Mouse (Mus musculus): ENCODE results near the gene Pfdn6. TPM values are rescaled to one million over a fixed set of nuclear protein-coding genes. Genes with fewer than 3 reads are reported as not detected.
A peak's percentile ranks its signal among the peaks of the same experiment; 100 is the strongest.

Gene Pfdn6
- polyA plus RNA-seq, 1 experiment: 29.8 TPM

DNA sequence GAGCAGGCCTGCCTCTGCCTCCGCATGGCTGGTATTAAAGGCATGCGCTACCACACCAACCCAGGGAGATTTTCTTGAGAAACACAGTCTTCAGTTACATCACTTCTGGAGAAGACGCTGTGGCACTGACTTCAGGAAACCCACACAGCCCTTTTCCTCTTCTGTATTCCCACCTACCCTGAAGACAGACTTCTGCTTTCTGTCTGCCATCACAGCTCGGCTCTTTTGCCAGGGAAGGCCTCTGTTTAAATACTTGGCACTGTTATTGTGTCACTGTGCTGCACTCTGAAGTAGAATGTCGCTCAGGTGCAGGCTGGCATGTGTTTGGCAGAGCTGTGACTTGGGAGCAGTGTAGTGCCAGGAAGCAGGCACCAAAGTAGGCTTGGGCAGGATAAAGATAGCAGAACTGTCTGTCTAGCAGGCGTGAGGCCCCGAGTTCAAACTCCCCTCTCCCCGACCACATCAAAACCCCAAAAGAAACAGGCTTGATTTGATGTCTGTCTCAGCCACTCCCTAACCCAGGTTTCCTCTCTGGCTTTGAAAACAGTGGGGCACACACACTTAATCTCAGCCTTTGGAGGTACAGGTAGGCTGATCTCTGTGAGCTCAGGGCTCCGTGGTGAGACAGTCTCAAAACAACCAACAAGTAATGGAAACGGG lies 7.4 kb upstream of the Pfdn6 start:
- 18% methylated on average over 10 of the region's 10 CpGs for WGBS
- H3K27ac ChIP-seq (ENCODE audit: control insufficient read depth, insufficient read depth, low read length): peak overlapping the region; percentile 73
- no peak overlapping the region for H3K4me3 ChIP-seq (ENCODE audit: control insufficient read depth, insufficient read depth, low read length)
- H3K36me3 ChIP-seq (ENCODE audit: control insufficient read depth, insufficient read depth, low read length): no peaks in the 10 kb centered on the region; the same call in 1 of the 2 replicates
- peak; percentile 60 for DNase-seq
- H3K4me1 ChIP-seq (replicated peaks; ENCODE audit: control insufficient read depth, insufficient read depth, low read length): peaks cover 51% of the 10 kb centered on the region
- H3K27me3 ChIP-seq (ENCODE audit: control insufficient read depth, insufficient read depth, low read length): no peaks in the 10 kb centered on the region
- TF ChIP-seq CTCF (IDR thresholded peaks at IDR 0.05; ENCODE audit: borderline replicate concordance, control insufficient read depth, extremely low read depth, insufficient read depth, low read length, poor library complexity) (no peak), POLR2A (IDR thresholded peaks at IDR 0.05; ENCODE audit: control insufficient read depth, extremely low read depth, insufficient read depth, low read length, poor library complexity) (no peak)

DNA sequence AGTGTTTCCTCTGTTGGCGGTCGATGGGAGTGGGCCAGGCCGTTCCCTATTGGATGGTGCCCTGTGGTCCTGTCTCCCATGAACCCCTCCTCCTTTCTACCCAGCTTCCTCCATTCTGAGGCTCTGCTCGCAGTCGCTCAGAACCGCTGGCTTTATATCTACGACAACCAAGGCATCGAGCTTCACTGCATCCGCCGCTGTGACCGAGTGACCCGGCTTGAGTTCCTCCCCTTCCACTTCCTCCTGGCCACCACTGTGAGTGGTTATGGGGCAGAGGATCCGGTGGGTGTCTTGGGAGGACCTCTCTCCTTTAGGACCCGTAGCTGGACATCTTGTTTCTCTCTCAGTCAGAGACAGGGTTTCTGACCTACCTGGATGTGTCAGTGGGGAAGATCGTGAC lies 3.3 kb upstream of the Pfdn6 start:
- Histone ChIP-seq H3K36me3 (ENCODE audit: control insufficient read depth, insufficient read depth, low read length) (no peaks in the 10 kb centered on the region), H3K4me3 (ENCODE audit: control insufficient read depth, insufficient read depth, low read length) (no peak overlapping the region), H3K4me1 (replicated peaks; ENCODE audit: control insufficient read depth, insufficient read depth, low read length) (peaks cover 39% of the 10 kb centered on the region), H3K27ac (ENCODE audit: control insufficient read depth, insufficient read depth, low read length) (no peak overlapping the region), H3K27me3 (ENCODE audit: control insufficient read depth, insufficient read depth, low read length) (no peaks in the 10 kb centered on the region)
- 95% methylated on average over 15 of the region's 15 CpGs for WGBS
- TF ChIP-seq CTCF (IDR thresholded peaks at IDR 0.05; ENCODE audit: borderline replicate concordance, control insufficient read depth, extremely low read depth, insufficient read depth, low read length, poor library complexity) (no peak), POLR2A (IDR thresholded peaks at IDR 0.05; ENCODE audit: control insufficient read depth, extremely low read depth, insufficient read depth, low read length, poor library complexity) (no peak)
- DNase-seq: no peak

DNA sequence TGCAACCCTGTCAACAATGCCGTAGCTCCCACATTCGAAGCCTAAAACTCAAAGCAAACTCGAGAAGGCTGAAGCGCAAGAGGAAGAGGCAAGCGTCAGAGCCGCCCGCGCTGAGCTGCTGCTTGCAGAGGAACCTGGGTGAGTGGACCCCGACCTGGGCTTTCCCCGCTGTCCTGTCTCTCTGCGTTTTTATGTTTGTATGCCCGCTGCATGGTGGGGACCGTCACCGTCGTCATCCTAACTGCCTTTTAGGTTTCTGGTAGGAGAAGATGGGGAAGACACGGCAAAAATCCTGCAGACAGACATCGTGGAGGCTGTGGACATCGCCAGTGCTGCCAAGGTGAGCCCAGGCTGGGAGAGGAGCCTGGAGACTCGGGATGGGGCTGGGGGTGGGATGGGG lies 1.2 kb upstream of the Pfdn6 start:
- TF ChIP-seq CTCF (IDR thresholded peaks at IDR 0.05; ENCODE audit: borderline replicate concordance, control insufficient read depth, extremely low read depth, insufficient read depth, low read length, poor library complexity) (no peak), POLR2A (IDR thresholded peaks at IDR 0.05; ENCODE audit: control insufficient read depth, extremely low read depth, insufficient read depth, low read length, poor library complexity) (no peak)
- 46% methylated on average over 19 of the region's 19 CpGs for WGBS
- Histone ChIP-seq H3K27ac (ENCODE audit: control insufficient read depth, insufficient read depth, low read length) (no peak overlapping the region), H3K4me3 (ENCODE audit: control insufficient read depth, insufficient read depth, low read length) (peak overlapping the region; percentile 73), H3K36me3 (ENCODE audit: control insufficient read depth, insufficient read depth, low read length) (peaks cover 10% of the 10 kb centered on the region), H3K27me3 (ENCODE audit: control insufficient read depth, insufficient read depth, low read length) (no peaks in the 10 kb centered on the region), H3K4me1 (replicated peaks; ENCODE audit: control insufficient read depth, insufficient read depth, low read length) (peaks cover 21% of the 10 kb centered on the region)
- no peak for DNase-seq

DNA sequence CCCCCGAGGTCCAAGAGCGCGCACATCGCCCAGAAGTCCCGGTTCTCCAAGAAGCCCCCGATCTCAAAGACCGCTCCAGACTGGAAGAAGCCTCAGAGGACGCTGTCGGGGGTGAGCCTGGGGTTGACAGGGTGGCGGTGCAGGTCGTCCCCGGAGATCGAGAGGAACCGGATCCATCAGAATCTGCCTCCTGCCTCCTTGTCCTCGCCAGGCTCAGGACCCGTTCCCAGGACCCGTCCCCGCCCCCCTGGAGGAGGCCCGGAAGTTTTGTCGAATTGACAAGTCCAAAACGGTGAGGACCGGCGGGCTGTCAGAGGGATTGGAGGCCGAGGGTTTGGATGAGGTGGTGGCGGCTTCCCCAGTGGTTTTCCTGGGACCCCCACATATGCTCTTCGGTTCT lies 838 bp upstream of the Pfdn6 start:
- no peaks in the 10 kb centered on the region for H3K27me3 ChIP-seq (ENCODE audit: control insufficient read depth, insufficient read depth, low read length)
- 1% methylated on average over 26 of the region's 26 CpGs for WGBS

DNA sequence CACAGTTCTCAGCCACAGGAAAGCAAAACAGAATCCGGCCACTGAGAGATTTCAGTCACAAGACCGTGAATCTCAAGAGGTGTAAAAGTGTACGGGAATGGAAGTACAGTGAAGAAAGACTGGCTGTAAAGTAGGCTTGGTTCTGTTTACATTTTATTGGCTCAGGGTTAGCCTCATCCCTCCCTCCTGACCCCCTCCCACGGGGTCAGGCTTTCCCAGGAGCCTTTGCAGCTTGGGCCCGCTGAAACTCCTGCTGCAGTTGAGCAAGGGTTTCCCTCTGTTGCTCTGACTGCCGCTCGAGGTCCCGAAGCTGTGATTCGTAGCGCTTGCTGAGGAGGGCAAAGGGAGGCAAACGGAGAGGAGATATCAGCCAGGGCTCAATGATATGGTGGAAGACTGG lies 1.4 kb downstream of the Pfdn6 start:
- Histone ChIP-seq H3K27ac (ENCODE audit: control insufficient read depth, insufficient read depth, low read length) (no peak overlapping the region), H3K27me3 (ENCODE audit: control insufficient read depth, insufficient read depth, low read length) (no peaks in the 10 kb centered on the region), H3K36me3 (ENCODE audit: control insufficient read depth, insufficient read depth, low read length) (peaks cover 10% of the 10 kb centered on the region), H3K4me3 (ENCODE audit: control insufficient read depth, insufficient read depth, low read length) (no peak overlapping the region), H3K4me1 (replicated peaks; ENCODE audit: control insufficient read depth, insufficient read depth, low read length) (peaks cover 20% of the 10 kb centered on the region)
- TF ChIP-seq POLR2A (IDR thresholded peaks at IDR 0.05; ENCODE audit: control insufficient read depth, extremely low read depth, insufficient read depth, low read length, poor library complexity) (no peak), CTCF (IDR thresholded peaks at IDR 0.05; ENCODE audit: borderline replicate concordance, control insufficient read depth, extremely low read depth, insufficient read depth, low read length, poor library complexity) (no peak)
- no peak for DNase-seq
- 89% methylated on average over 11 of the region's 11 CpGs for WGBS

More for the DNA sequence above, 838 bp upstream of the Pfdn6 start:
- peak overlapping the region; percentile 73 for H3K4me3 ChIP-seq (ENCODE audit: control insufficient read depth, insufficient read depth, low read length)
- DNase-seq: no peak
- TF ChIP-seq CTCF (IDR thresholded peaks at IDR 0.05; ENCODE audit: borderline replicate concordance, control insufficient read depth, extremely low read depth, insufficient read depth, low read length, poor library complexity) (no peak), POLR2A (IDR thresholded peaks at IDR 0.05; ENCODE audit: control insufficient read depth, extremely low read depth, insufficient read depth, low read length, poor library complexity) (no peak)
- peaks cover 20% of the 10 kb centered on the region for H3K4me1 ChIP-seq (replicated peaks; ENCODE audit: control insufficient read depth, insufficient read depth, low read length)
- peaks cover 10% of the 10 kb centered on the region for H3K36me3 ChIP-seq (ENCODE audit: control insufficient read depth, insufficient read depth, low read length)
- no peak overlapping the region for H3K27ac ChIP-seq (ENCODE audit: control insufficient read depth, insufficient read depth, low read length)

DNA sequence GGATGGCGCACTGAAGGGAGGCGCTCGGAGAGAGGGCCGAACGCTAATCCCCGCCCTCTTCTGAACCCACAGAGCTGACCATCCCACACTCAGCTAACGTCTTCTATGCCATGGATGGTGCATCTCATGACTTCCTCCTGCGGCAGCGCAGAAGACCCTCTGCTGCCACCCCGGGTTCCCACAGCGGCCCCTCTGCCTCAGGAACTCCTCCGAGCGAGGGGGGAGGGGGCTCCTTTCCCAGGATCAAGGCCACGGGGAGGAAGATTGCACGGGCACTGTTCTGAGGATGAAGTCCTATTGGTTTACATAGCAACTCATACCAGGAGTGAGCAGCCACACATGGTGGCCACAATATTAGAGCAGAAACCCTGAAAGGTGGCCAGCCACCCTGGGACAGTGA lies 3.1 kb downstream of the Pfdn6 start:
- WGBS: 94% methylated on average over 15 of the region's 15 CpGs
- Histone ChIP-seq H3K4me1 (replicated peaks; ENCODE audit: control insufficient read depth, insufficient read depth, low read length) (peaks cover 20% of the 10 kb centered on the region), H3K27me3 (ENCODE audit: control insufficient read depth, insufficient read depth, low read length) (no peaks in the 10 kb centered on the region), H3K36me3 (ENCODE audit: control insufficient read depth, insufficient read depth, low read length) (peaks cover 17% of the 10 kb centered on the region), H3K4me3 (ENCODE audit: control insufficient read depth, insufficient read depth, low read length) (no peak overlapping the region), H3K27ac (ENCODE audit: control insufficient read depth, insufficient read depth, low read length) (no peak overlapping the region)
- DNase-seq: no peak
- TF ChIP-seq CTCF (IDR thresholded peaks at IDR 0.05; ENCODE audit: borderline replicate concordance, control insufficient read depth, extremely low read depth, insufficient read depth, low read length, poor library complexity) (no peak), POLR2A (IDR thresholded peaks at IDR 0.05; ENCODE audit: control insufficient read depth, extremely low read depth, insufficient read depth, low read length, poor library complexity) (no peak)
